Mouse (Mus musculus) gastrocnemius, adult 18-20 months (tissue): ENCODE results near the gene Rcan2. TPM values are rescaled to one million over a fixed set of nuclear protein-coding genes. Genes with fewer than 3 reads are reported as not detected.
A peak's percentile ranks its signal among the peaks of the same experiment; 100 is the strongest.

Experiments
- DNase-seq: peaks from one replicate; pipeline ENCODE4 v3.0.0; 2021; ENCODE audit warnings: low spot score
- total RNA-seq, 2 experiments: library from RNA; stranded (reverse); gene quantifications; 2 replicates each; pipeline ENCODE4 v1.2.3; 2021

The Rcan2 gene
- total RNA-seq, 2 experiments from 2014 or later: 51.9 to 60.3 TPM

- DNase-seq: no peak
Measured at GRCm38 (mm10) chr17:44071680-44072079, 270.5 kb downstream of the Rcan2 start.

- DNase-seq: no peak
Measured at GRCm38 (mm10) chr17:44075601-44076000, 274.4 kb downstream of the Rcan2 start.

DNA sequence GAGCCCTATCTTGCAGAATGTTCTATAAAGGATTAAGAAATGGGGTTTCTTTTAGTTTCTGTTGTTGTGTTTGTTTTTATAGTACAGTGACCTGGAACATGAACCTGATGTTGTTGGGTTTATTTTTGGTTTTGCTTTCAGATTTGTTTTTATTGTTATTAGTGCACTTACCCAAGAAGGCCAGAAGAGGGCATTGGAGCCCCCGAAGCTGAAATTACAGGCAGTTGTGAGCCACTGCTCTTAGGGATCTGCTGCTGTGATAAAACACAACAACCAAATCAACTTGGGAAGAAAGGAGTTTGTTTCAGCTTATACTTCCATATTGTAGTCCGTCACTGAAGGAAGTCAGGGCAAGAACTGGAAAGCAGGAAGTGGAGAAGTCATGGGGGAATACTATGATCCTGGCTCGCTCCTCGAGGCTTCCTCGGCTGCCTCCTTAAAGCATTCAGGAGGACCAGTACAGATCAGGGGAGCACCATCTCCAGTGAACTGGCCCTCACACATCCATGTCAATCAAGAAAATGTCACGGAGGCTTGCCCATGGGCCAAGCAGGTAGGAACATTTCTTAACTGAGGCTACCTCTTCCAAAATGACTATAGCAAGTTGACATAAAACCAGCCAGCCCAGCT lies 275.0 kb downstream of the Rcan2 start:
- DNase-seq: peak; percentile 57

DNA sequence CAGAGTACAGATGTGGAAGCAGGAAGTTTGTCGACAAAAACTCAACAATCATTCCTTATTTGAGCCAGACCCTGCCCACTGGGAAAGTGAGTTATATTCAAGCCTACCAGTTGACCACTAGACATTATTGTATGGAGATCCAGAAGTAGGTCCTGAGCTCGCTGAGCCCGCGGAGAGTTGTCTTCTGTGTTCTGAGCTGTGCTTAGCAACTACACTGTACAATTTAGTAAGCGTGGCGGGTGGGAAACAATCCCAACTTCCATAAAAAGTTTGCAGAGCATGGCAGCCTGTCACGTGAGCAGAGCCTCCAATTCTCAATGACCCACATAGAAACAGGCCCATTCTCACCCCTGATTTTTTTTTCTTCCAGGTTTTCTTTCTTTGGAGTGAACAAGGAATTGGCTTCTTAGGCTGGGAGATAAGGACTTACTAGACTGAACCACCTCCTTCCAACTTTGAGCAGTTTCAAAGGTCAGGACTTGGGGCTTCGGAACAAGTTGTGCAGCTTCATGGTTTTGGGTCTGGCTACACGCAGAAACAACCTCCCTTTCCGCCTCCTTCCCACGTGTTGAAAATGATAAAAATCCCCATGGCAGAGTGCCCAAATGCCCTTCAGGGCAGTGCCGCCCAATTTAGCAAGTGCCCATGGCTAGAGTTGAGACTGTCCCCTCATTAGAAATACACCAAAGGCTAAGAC lies 276.1 kb downstream of the Rcan2 start:
- no peak for DNase-seq

DNA sequence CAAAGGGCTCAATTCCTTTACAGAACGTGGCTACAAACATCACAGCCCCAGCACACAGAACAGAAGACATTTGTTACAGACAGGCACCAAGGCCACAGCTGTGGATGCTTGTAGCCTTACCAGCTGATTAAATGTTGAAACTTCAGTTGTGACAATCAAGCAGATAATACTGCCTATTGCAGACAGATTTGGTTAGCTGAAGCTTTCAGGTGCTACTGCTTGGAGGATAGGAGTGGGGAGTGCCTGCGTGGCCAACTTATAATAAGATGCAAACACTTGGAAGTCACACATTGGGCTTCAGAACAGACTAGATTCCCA lies 276.7 kb downstream of the Rcan2 start:
- no peak for DNase-seq

GRCm38 (mm10) chr17:44078631-44079350 lies 277.6 kb downstream of the Rcan2 start, which contains the start of gene Enpp5:
Gene Enpp5 (plus strand): TSS chr17:44078813.
- peak; percentile 85 for DNase-seq

DNA sequence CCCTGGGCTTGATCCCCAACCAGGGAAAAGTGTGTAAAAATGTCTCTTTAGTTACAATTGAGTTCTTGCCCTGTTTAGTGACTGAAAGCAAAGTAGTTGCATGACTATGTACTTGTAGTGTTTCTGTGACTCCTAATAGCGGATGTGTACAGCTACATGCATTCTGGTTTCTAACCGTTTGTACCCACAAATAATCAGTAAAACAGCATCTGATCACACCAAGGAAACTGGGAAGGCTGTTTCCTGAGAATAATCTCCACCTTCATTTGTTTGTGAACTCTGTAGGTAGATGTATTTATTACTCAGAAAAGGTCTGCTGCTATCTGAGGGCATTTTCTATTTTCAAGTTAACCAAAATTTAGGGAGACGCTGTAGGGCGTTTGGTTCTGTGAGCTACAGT lies 282.0 kb downstream of the Rcan2 start:
- DNase-seq: no peak

- no peak for DNase-seq
Measured at GRCm38 (mm10) chr17:44088226-44088625, 287.1 kb downstream of the Rcan2 start.

Other genes with a start within 250 kb of the Rcan2 start
- 10 to 100 TPM; 46.2 to 70.1 TPM for gene Pla2g7, start 233.3 kb upstream of the Rcan2 start, total RNA-seq
- gene Tdrd6, start 171.1 kb upstream of the Rcan2 start, total RNA-seq: under 1 TPM in 1 of 2 experiments, not detected in 1; 0.02 TPM
- gene Slc25a27, start 134.1 kb upstream of the Rcan2 start, total RNA-seq: 1 to 10 TPM; 4.8 to 5.6 TPM
- 1 to 10 TPM; 3.1 to 3.8 TPM for gene Cyp39a1, start 133.9 kb upstream of the Rcan2 start, total RNA-seq